Mouse (Mus musculus): Measurements from ENCODE around the gene Phc2.

- TF ChIP-seq CTCF (IDR thresholded peaks at IDR 0.05), result peak; percentile 61
- no peak for TF ChIP-seq EP300 (IDR thresholded peaks at IDR 0.05)
These were observed 65.6 kb downstream of the Phc2 start for GRCm38 (mm10) chr4:128720110-128720509.
